Mouse (Mus musculus): ENCODE data around the gene Hdgfl2.

DNA sequence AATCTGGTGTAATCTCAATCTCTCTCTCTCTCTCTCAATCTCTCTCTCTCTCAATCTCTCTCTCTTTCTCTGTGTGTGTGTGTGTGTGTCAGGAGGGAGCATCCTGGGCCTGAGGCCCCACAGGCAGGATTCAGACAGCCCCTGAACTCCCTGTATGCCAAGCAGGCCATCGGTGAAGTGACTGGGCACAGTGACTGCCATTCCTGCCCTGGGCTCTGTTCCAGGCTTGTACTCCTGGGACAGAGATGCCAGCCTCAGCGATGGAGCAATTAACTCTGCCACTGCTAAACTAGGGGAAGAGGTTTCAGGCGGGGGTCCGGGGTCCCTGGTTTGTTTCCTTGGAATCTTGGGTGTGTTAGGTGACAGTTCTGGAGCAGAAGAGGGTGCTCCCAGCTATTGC lies 31.1 kb downstream of the Hdgfl2 start:
- TF ChIP-seq CTCF (IDR thresholded peaks at IDR 0.05; ENCODE audit: low read depth) (no peak), EP300 (optimal IDR thresholded peaks at IDR 0.05) (no peak)

Measured in stomach, postnatal 0 days (tissue).